Mouse (Mus musculus): ENCODE data around the gene St3gal4. TPM values are rescaled to one million over a fixed set of nuclear protein-coding genes. Genes with fewer than 3 reads are reported as not detected.

The St3gal4 gene
- polyA plus RNA-seq, 1 experiment: 11.6 TPM

- Histone ChIP-seq H3K27ac (ENCODE audit: insufficient read depth, low read length) (no peak overlapping the region), H3K27me3 (ENCODE audit: control insufficient read depth, insufficient read depth, low read length) (no peaks in the 10 kb centered on the region), H3K4me1 (ENCODE audit: control insufficient read depth, insufficient read depth, insufficient read length) (peaks cover 18% of the 10 kb centered on the region), H3K36me3 (ENCODE audit: control insufficient read depth, insufficient read depth, low read length) (no peaks in the 10 kb centered on the region), H3K4me3 (ENCODE audit: extremely low read depth, insufficient read depth, insufficient read length) (no peak overlapping the region)
- 90% methylated on average over 5 of the region's 5 CpGs for whole genome bisulfite sequencing
- DNase-seq (ENCODE audit: low read depth in 1 of 2, low spot score in 2 of 2): no peak
- no peak for TF ChIP-seq POLR2A (IDR thresholded peaks at IDR 0.05; ENCODE audit: low read depth, low read length)
- TF ChIP-seq CTCF (IDR thresholded peaks at IDR 0.05; ENCODE audit: extremely low read depth, insufficient read depth, insufficient read length, insufficient replicate concordance): no peak
These were observed 11.7 kb downstream of the St3gal4 start for GRCm38 (mm10) chr9:35107396-35107795.

GRCm38 (mm10) chr9:35105884-35106880 is 12.9 kb downstream of the St3gal4 start:
- H3K36me3 ChIP-seq (ENCODE audit: control insufficient read depth, insufficient read depth, low read length): no peaks in the 10 kb centered on the region
- 59% methylated on average over 15 of the region's 15 CpGs for WGBS
- peaks cover 18% of the 10 kb centered on the region for H3K4me1 ChIP-seq (ENCODE audit: control insufficient read depth, insufficient read depth, insufficient read length)
- H3K27ac ChIP-seq (ENCODE audit: insufficient read depth, low read length): no peak overlapping the region
- no peak for DNase-seq (ENCODE audit: low read depth in 1 of 2, low spot score in 2 of 2)
- no peaks in the 10 kb centered on the region for H3K27me3 ChIP-seq (ENCODE audit: control insufficient read depth, insufficient read depth, low read length)
- TF ChIP-seq POLR2A (IDR thresholded peaks at IDR 0.05; ENCODE audit: low read depth, low read length) (no peak), CTCF (IDR thresholded peaks at IDR 0.05; ENCODE audit: extremely low read depth, insufficient read depth, insufficient read length, insufficient replicate concordance) (no peak)
- no peak overlapping the region for H3K4me3 ChIP-seq (ENCODE audit: extremely low read depth, insufficient read depth, insufficient read length)

- 75% methylated on average over 2 of the region's 2 CpGs for WGBS
- Histone ChIP-seq H3K4me1 (ENCODE audit: control insufficient read depth, insufficient read depth, insufficient read length) (peaks cover 18% of the 10 kb centered on the region), H3K27me3 (ENCODE audit: control insufficient read depth, insufficient read depth, low read length) (no peaks in the 10 kb centered on the region), H3K36me3 (ENCODE audit: control insufficient read depth, insufficient read depth, low read length) (no peaks in the 10 kb centered on the region), H3K27ac (ENCODE audit: insufficient read depth, low read length) (no peak overlapping the region), H3K4me3 (ENCODE audit: extremely low read depth, insufficient read depth, insufficient read length) (no peak overlapping the region)
- TF ChIP-seq CTCF (IDR thresholded peaks at IDR 0.05; ENCODE audit: extremely low read depth, insufficient read depth, insufficient read length, insufficient replicate concordance): no peak
- TF ChIP-seq POLR2A (IDR thresholded peaks at IDR 0.05; ENCODE audit: low read depth, low read length): no peak
- no peak for DNase-seq (ENCODE audit: low read depth in 1 of 2, low spot score in 2 of 2)
These were observed 13.6 kb downstream of the St3gal4 start for GRCm38 (mm10) chr9:35105438-35105837.

- WGBS: 92% methylated on average over 4 of the region's 4 CpGs
- no peaks in the 10 kb centered on the region for H3K36me3 ChIP-seq (ENCODE audit: control insufficient read depth, insufficient read depth, low read length)
- no peak overlapping the region for H3K4me3 ChIP-seq (ENCODE audit: extremely low read depth, insufficient read depth, insufficient read length)
- no peaks in the 10 kb centered on the region for H3K27me3 ChIP-seq (ENCODE audit: control insufficient read depth, insufficient read depth, low read length)
- H3K4me1 ChIP-seq (ENCODE audit: control insufficient read depth, insufficient read depth, insufficient read length): peaks cover 18% of the 10 kb centered on the region
- TF ChIP-seq CTCF (IDR thresholded peaks at IDR 0.05; ENCODE audit: extremely low read depth, insufficient read depth, insufficient read length, insufficient replicate concordance) (no peak), POLR2A (IDR thresholded peaks at IDR 0.05; ENCODE audit: low read depth, low read length) (no peak)
- H3K27ac ChIP-seq (ENCODE audit: insufficient read depth, low read length): no peak overlapping the region
- DNase-seq (ENCODE audit: low read depth in 1 of 2, low spot score in 2 of 2): no peak
These were observed 14.4 kb downstream of the St3gal4 start for GRCm38 (mm10) chr9:35104711-35105110.

GRCm38 (mm10) chr9:35098762-35099161 is 20.3 kb downstream of the St3gal4 start:
- Histone ChIP-seq H3K4me1 (ENCODE audit: control insufficient read depth, insufficient read depth, insufficient read length) (peaks cover 6% of the 10 kb centered on the region), H3K4me3 (ENCODE audit: extremely low read depth, insufficient read depth, insufficient read length) (no peak overlapping the region; the same call in 1 of the 2 replicates), H3K27ac (ENCODE audit: insufficient read depth, low read length) (no peak overlapping the region; the same call in 1 of the 2 replicates), H3K36me3 (ENCODE audit: control insufficient read depth, insufficient read depth, low read length) (no peaks in the 10 kb centered on the region), H3K27me3 (ENCODE audit: control insufficient read depth, insufficient read depth, low read length) (no peaks in the 10 kb centered on the region)
- DNase-seq (ENCODE audit: low read depth in 1 of 2, low spot score in 2 of 2): no peak
- WGBS: 68% methylated on average over 4 of the region's 4 CpGs
- no peak for TF ChIP-seq POLR2A (IDR thresholded peaks at IDR 0.05; ENCODE audit: low read depth, low read length)
- TF ChIP-seq CTCF (IDR thresholded peaks at IDR 0.05; ENCODE audit: extremely low read depth, insufficient read depth, insufficient read length, insufficient replicate concordance): no peak

- DNase-seq (ENCODE audit: low read depth in 1 of 2, low spot score in 2 of 2): no peak
- Histone ChIP-seq H3K27ac (ENCODE audit: insufficient read depth, low read length) (no peak overlapping the region), H3K27me3 (ENCODE audit: control insufficient read depth, insufficient read depth, low read length) (no peaks in the 10 kb centered on the region), H3K36me3 (ENCODE audit: control insufficient read depth, insufficient read depth, low read length) (no peaks in the 10 kb centered on the region), H3K4me1 (ENCODE audit: control insufficient read depth, insufficient read depth, insufficient read length) (peaks cover under 1% of the 10 kb centered on the region; the same call in 1 of the 2 replicates), H3K4me3 (ENCODE audit: extremely low read depth, insufficient read depth, insufficient read length) (no peak overlapping the region)
- 81% methylated on average over 4 of the region's 4 CpGs for WGBS
- no peak for TF ChIP-seq POLR2A (IDR thresholded peaks at IDR 0.05; ENCODE audit: low read depth, low read length)
- no peak for TF ChIP-seq CTCF (IDR thresholded peaks at IDR 0.05; ENCODE audit: extremely low read depth, insufficient read depth, insufficient read length, insufficient replicate concordance)
These were observed 21.2 kb downstream of the St3gal4 start for GRCm38 (mm10) chr9:35097901-35098300.

- H3K27me3 ChIP-seq (ENCODE audit: control insufficient read depth, insufficient read depth, low read length): no peaks in the 10 kb centered on the region
- no peak for TF ChIP-seq POLR2A (IDR thresholded peaks at IDR 0.05; ENCODE audit: low read depth, low read length)
- TF ChIP-seq CTCF (IDR thresholded peaks at IDR 0.05; ENCODE audit: extremely low read depth, insufficient read depth, insufficient read length, insufficient replicate concordance): no peak
- no peak for DNase-seq (ENCODE audit: low read depth in 1 of 2, low spot score in 2 of 2)
- no peaks in the 10 kb centered on the region for H3K36me3 ChIP-seq (ENCODE audit: control insufficient read depth, insufficient read depth, low read length)
- H3K4me1 ChIP-seq (ENCODE audit: control insufficient read depth, insufficient read depth, insufficient read length): no peaks in the 10 kb centered on the region
- no peak overlapping the region for H3K27ac ChIP-seq (ENCODE audit: insufficient read depth, low read length)
- 84% methylated on average over 1 of the region's 1 CpGs for WGBS
- no peak overlapping the region for H3K4me3 ChIP-seq (ENCODE audit: extremely low read depth, insufficient read depth, insufficient read length)
These were observed 23.3 kb downstream of the St3gal4 start for GRCm38 (mm10) chr9:35095726-35096125.
